Mouse (Mus musculus) cerebellum, postnatal 14 days (tissue): ENCODE measurements around the gene Gng4.

Source experiments
- DNase-seq, 2 experiments: peaks; one replicate each; pipeline ENCODE4 v3.0.0; 2021; ENCODE audit warnings: mixed read lengths in 2 of 2

Gene Gng4

DNA sequence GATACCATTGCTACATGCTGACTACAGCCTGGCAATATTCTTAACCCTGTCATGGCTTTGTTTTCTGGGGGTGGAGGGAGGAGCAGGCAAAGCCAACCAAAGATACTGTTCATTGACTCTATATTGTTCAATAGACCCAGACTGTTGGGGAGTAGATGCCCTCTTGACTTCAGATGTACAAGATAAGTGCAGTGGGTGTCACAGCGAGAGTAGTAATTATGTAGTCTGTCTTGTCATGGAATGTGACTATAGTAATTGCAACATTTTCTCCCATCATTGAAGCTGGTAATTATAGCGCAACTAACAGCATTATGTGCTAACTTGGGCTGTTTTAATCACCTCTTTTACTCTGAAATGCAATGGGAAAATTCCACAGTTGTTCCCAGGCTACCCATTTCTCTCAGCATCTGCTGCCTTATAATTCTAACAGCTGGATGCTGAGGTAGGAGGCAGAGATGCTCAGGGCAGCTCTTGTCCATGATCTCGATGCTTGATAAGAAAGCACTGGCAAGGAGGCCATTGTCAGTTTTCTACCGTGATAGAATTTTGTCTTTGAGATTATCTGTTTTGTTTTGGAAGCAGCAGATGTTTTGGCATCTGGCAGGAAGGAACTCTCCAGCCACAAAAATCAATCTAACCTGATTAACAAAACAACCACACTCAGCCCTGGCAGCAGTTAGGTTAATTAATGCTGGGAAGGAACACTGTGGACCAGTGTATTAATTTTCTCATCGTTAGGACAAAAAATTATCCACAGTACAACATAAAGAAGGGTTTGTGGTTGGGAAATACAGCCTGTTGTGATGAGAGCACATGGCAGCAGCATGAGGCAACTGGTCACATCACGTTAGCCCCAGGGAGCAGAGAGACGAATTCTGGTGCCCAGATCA, 36.6 kb downstream of the Gng4 start:
- no peak for DNase-seq

GRCm38 (mm10) chr13:13824946-13825345, 41.1 kb downstream of the Gng4 start:
- DNase-seq: no peak

DNA sequence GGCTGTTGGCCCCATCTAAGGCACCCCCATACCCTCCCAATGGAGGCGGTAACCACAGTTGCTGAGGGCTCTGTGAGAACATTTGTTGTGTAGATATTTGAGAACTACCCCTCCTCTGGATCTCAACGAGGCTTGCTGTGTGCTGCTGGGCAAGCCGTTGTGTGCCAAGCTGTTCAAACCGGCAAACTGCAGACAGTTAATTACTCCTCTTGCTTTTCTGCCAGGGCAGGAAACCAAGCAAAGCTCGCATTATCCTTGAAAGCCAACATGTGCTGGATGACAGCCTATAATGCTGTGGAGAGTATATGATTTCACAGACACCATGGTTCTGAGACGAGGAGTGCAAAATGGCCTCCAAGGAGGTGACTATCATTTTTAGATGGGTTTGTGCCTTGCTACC, 42.7 kb downstream of the Gng4 start:
- peak; percentile 19 to 34 for DNase-seq

GRCm38 (mm10) chr13:13828125-13828524, 44.3 kb downstream of the Gng4 start:
- no peak for DNase-seq

DNA sequence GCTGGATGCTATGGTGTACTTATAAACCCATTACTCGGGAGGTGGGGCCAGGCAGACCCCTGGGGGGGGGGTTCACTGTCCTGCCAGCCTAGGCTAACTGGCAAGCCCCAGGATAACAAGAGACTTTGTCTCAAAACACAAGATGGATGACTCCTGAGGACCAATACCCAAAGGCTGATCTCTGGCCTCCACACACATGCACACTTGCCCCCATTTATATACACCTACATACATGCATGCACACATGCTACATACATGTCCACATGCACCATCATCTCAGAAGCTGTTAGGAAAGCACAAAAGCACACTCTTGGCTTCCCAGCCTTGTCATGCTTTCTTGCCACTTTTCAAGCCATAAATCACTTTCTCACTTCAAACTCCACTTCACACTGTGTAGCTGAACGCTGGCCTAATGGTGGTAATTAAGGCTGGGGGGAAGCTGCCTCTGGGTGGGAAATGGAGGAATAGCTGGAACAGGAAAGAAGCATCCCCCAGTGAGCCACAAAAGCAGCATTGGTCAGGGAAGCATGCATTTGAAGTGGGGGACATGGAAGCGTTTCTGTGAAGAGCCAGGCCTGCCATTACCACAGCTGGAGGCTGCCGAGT, 46.7 kb downstream of the Gng4 start:
- DNase-seq: no peak

GRCm38 (mm10) chr13:13835180-13835579, 51.3 kb downstream of the Gng4 start:
- peak in 1 of 2 experiments; percentile 8 for DNase-seq

GRCm38 (mm10) chr13:13845021-13845420, 61.2 kb downstream of the Gng4 start:
- DNase-seq: peak in 1 of 2 experiments; percentile 16

DNA sequence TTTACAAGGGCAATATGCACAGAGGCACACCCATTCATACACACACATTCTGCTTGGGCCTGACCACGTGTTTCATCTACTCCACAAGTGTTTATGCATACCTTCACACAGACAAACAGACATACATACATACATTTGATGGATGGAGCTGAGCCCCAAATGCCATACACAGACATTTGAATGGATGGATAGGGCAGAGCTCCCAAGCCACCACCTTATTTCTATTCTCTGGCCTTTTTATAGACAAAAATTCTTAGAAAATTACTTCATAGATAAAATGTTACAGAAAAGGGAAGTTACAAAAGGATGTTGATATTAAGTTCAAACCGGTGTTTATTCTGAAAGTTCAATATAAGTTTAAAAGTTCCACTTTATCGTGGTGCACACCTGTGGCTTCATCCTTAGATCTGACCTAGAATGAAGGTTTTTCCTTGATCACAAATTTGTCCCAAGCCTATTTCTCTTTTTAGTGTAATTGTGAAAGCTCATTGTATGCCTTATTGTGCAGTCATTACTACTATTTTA, 63.3 kb downstream of the Gng4 start:
- no peak for DNase-seq

DNA sequence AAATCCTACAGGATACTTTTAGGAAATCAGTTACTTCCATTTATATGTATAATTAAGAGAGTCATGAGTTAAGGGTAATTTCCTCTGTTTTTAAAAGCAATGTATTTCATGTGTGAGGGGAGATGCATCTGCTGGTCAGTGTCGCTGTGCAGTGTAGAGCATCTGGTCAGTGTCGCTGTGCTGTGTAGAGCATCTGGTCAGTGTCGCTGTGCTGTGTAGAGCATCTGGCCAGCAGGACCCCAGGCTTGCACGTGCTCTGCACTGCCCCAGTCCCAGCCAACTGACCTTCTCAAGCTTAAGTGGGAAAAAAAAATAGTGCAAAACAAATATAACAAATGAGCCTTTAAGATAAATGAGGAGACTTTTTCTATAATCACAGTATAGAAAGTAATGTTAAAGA, 73.3 kb downstream of the Gng4 start:
- DNase-seq: no peak

DNA sequence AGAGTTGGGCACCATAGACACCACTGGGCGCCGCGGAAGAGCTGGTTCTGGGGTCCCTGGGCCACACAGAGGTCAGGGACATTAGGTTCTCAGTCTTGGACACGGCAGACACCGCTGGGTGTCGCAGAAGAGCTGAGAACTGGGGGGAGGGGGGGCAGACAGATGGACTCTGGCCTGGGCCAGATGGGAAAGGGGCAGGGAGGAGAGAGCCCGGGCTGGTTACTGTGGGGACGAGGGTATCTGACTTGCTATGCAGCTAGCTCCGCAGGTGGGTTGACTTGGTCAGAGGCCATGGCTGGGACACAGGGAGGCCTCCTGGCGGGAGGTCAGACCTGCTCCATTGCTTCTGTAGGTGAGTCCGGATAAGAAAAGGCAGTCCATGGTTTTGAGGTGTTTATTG, 78.5 kb downstream of the Gng4 start:
- peak; percentile 6 to 11 for DNase-seq

DNA sequence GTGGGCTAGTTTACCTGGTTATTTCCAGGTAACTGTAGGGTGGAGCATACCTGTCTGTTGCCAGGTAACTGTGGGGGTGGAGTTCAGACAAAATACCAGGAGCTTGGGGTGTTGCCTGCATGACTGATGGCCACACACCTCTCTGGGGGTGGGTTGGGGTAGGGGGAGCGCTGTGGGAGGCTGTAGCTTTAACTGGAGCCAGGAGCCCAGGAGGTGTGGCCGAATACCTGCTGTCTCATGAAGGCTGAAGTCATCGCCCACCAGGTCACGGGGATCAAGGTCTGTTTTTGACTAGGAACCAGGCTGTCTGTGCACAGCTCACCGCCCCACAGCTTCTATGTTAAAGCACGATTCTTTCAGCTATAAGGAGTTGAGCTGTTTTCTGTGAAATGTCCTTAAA, 79.1 kb downstream of the Gng4 start:
- DNase-seq: no peak

- DNase-seq: no peak
Observed at GRCm38 (mm10) chr13:13866339-13866738, 82.5 kb downstream of the Gng4 start.

- DNase-seq: peak in 1 of 2 experiments; percentile 27
Observed at GRCm38 (mm10) chr13:13867078-13867759, 83.4 kb downstream of the Gng4 start.

DNA sequence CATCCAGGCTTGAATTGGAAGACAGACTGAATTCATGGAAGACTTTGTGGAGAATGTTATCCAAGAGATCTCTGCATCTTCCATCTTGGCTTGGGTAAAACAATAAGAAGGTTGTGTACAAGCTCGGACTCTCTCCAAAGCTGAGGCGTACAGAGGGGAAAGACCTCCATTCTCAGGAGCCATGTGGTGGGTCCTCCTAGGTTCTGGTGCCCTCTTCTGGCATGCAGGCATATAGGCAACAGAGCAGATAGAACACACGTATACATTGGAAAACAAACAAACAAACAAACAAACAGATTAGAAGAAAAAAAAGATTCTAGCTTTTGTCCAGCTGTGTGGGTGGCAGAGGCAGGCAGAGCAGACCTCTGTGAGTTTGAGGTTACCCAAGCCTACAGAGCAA, 84.1 kb downstream of the Gng4 start:
- DNase-seq: peak; percentile 54 to 66
